Mouse (Mus musculus) common myeloid progenitor, adult 5-6 weeks (primary cell): ENCODE results near the gene Togaram1. TPM values are rescaled to one million over a fixed set of nuclear protein-coding genes. Genes with fewer than 3 reads are reported as not detected.
A peak's percentile ranks its signal among the peaks of the same experiment; 100 is the strongest.

Experiments
- ATAC-seq: replicated peaks from 2 replicates; pipeline ENCODE4 v1.8.0; 2016; ENCODE audit warnings: low read depth, mild to moderate bottlenecking, moderate TSS enrichment, inconsistent platforms; ENCODE audit not compliant: poor library complexity, severe bottlenecking
- total RNA-seq: library from RNA; stranded (forward); fragments of 200-1000, 187-1606 nt; gene quantifications from 2 replicates; pipeline ENCODE4 v1.2.3, GENCODE M21; 2017

Togaram1 gene
- total RNA-seq, 1 experiment from 2014 or later: 53.5 TPM

GRCm38 (mm10) chr12:65036892-65037545, 71.4 kb downstream of the Togaram1 start:
- ATAC-seq: no peak

- ATAC-seq: peak; percentile 69
Observed at GRCm38 (mm10) chr12:65037546-65037937, 71.9 kb downstream of the Togaram1 start.

GRCm38 (mm10) chr12:65048799-65049198, 83.2 kb downstream of the Togaram1 start:
- ATAC-seq: no peak

GRCm38 (mm10) chr12:65058203-65058602, 92.6 kb downstream of the Togaram1 start:
- peak; percentile 63 for ATAC-seq

- ATAC-seq: no peak
Observed at GRCm38 (mm10) chr12:65061082-65061481, 95.5 kb downstream of the Togaram1 start.

GRCm38 (mm10) chr12:65065241-65065640, 99.6 kb downstream of the Togaram1 start:
- peak; percentile 92 for ATAC-seq

- peak; percentile 50 for ATAC-seq
Observed at GRCm38 (mm10) chr12:65066234-65066633, 100.6 kb downstream of the Togaram1 start.

GRCm38 (mm10) chr12:65068409-65068808, 102.8 kb downstream of the Togaram1 start:
- ATAC-seq: no peak

Other genes with a start within 250 kb of the Togaram1 start
- gene Gm527, start 47.9 kb upstream of the Togaram1 start, total RNA-seq: 1.5 and 2.2 TPM in 2 replicates
- gene Klhl28, start 270 bp upstream of the Togaram1 start, total RNA-seq: 12.1 and 18.8 TPM in 2 replicates
- 93.6 and 96.9 TPM in 2 replicates for gene Prpf39, start 70.5 kb downstream of the Togaram1 start, total RNA-seq
- 283 and 288 TPM in 2 replicates for gene Fkbp3, start 108.2 kb downstream of the Togaram1 start, total RNA-seq
- gene Fancm, start 109.8 kb downstream of the Togaram1 start, total RNA-seq: 37.3 and 81.3 TPM in 2 replicates
- gene Mis18bp1, start 206.8 kb downstream of the Togaram1 start, total RNA-seq: 72.2 and 75.8 TPM in 2 replicates